Mouse (Mus musculus): ENCODE data around the gene Tsc2. TPM values are rescaled to one million over a fixed set of nuclear protein-coding genes. Genes with fewer than 3 reads are reported as not detected.

Gene Tsc2
- total and polyA plus RNA-seq, 2 experiments from 2014 or later: 61.7 to 106 TPM

DNA sequence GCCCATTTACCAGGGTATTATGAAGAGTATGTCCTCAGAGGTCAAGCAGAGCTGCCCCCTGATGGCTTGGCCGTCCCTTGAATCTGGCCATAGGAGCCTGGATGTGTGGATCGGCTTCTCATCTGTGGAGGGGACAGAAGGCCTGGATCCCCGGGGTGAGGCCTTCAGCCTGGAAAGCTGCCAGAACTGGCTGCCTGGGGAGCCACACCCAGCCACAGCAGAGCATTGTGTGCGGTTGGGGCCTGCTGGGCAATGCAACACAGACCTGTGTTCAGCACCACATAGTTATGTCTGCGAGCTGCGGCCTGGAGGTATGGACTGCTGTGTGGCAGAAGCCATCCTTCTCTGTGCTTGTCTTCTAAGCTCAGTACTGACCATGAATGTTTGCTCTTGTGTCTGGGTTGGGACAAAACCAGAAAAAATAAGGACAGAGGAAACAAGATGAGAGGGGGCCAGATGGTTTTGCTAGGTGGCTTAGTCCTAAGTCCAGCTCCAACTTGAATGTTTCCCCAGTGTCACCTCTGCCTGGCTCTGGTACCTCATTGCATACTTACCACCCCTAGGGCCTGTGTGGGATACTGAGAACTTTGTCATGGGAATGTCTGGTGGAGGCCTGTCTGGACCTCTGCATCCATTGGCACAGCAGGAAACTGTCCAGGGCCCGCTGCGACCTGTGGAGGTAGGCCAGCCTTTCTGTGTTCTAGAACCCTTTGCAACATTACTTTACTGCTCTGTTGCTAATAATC, 65.2 kb downstream of the Tsc2 start:
- ATAC-seq (ENCODE audit: low FRiP score) (no peak), DNase-seq (ENCODE audit: low spot score) (no peak)
- Histone ChIP-seq H3K27ac (ENCODE audit: low read depth, low read length) (no peak overlapping the region), H3K9me3 (ENCODE audit: low read length) (no peaks in the 10 kb centered on the region), H3K9ac (replicated peaks; ENCODE audit: low read length, poor library complexity, severe bottlenecking) (no peak overlapping the region), H3K4me3 (ENCODE audit: low read depth, low read length) (no peak overlapping the region), H3K4me2 (ENCODE audit: low read depth, low read length, poor library complexity, severe bottlenecking) (no peak overlapping the region), H3K4me1 (ENCODE audit: insufficient read depth, low read length) (no peaks in the 10 kb centered on the region), H3K27me3 (ENCODE audit: insufficient read depth, low read length) (no peaks in the 10 kb centered on the region), H3K36me3 (ENCODE audit: insufficient read depth, low read length) (peaks cover 68% of the 10 kb centered on the region)
- no peak for TF ChIP-seq CTCF (IDR thresholded peaks at IDR 0.05)
- 65% methylated on average over 8 of the region's 8 CpGs for WGBS

GRCm38 (mm10) chr17:24565792-24566191, 66.6 kb downstream of the Tsc2 start:
- whole genome bisulfite sequencing: 70% methylated on average over 3 of the region's 3 CpGs
- Histone ChIP-seq H3K27ac (ENCODE audit: low read depth, low read length) (no peak overlapping the region), H3K4me2 (ENCODE audit: low read depth, low read length, poor library complexity, severe bottlenecking) (no peak overlapping the region), H3K4me1 (ENCODE audit: insufficient read depth, low read length) (no peaks in the 10 kb centered on the region), H3K36me3 (ENCODE audit: insufficient read depth, low read length) (peaks cover 54% of the 10 kb centered on the region), H3K9ac (replicated peaks; ENCODE audit: low read length, poor library complexity, severe bottlenecking) (no peak overlapping the region), H3K4me3 (ENCODE audit: low read depth, low read length) (no peak overlapping the region), H3K27me3 (ENCODE audit: insufficient read depth, low read length) (no peaks in the 10 kb centered on the region), H3K9me3 (ENCODE audit: low read length) (no peaks in the 10 kb centered on the region)
- no peak for ATAC-seq (ENCODE audit: low FRiP score)
- TF ChIP-seq CTCF (IDR thresholded peaks at IDR 0.05): 0 out of 2 replicates have a peak, but pooled peaks have one; percentile 3
- no peak for DNase-seq (ENCODE audit: low spot score)

DNA sequence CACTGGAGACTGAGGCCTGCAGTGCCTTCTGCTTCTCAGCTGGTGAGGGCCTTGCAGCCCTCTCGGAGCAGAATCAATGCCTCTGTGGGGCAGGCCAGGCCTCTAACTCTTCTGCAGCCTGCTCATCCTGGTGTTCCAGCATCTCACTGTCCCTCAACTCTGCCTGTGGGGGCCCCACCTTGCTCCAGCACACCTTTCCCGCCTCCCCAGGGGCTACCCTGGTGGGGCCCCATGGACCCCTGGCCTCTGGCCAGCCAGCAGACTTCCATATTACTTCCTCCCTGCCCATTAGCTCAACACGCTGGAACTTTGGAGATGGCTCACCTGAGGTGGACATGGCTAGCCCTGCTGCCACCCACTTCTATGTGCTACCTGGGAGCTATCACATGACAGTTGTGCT, 67.3 kb downstream of the Tsc2 start:
- ATAC-seq (ENCODE audit: low FRiP score) (no peak), DNase-seq (ENCODE audit: low spot score) (no peak)
- peaks cover 48% of the 10 kb centered on the region for H3K36me3 ChIP-seq (ENCODE audit: insufficient read depth, low read length)
- 96% methylated on average over 3 of the region's 3 CpGs for WGBS
- TF ChIP-seq CTCF (IDR thresholded peaks at IDR 0.05): no peak
- H3K27ac ChIP-seq (ENCODE audit: low read depth, low read length): no peak overlapping the region
- no peak overlapping the region for H3K9ac ChIP-seq (replicated peaks; ENCODE audit: low read length, poor library complexity, severe bottlenecking)
- no peaks in the 10 kb centered on the region for H3K27me3 ChIP-seq (ENCODE audit: insufficient read depth, low read length)
- H3K4me2 ChIP-seq (ENCODE audit: low read depth, low read length, poor library complexity, severe bottlenecking): no peak overlapping the region
- no peaks in the 10 kb centered on the region for H3K4me1 ChIP-seq (ENCODE audit: insufficient read depth, low read length)
- H3K4me3 ChIP-seq (ENCODE audit: low read depth, low read length): no peak overlapping the region
- no peaks in the 10 kb centered on the region for H3K9me3 ChIP-seq (ENCODE audit: low read length)

GRCm38 (mm10) chr17:24564422-24564821, 68.0 kb downstream of the Tsc2 start:
- ATAC-seq (ENCODE audit: low FRiP score): no peak
- WGBS: 91% methylated on average over 4 of the region's 4 CpGs
- DNase-seq (ENCODE audit: low spot score): no peak

DNA sequence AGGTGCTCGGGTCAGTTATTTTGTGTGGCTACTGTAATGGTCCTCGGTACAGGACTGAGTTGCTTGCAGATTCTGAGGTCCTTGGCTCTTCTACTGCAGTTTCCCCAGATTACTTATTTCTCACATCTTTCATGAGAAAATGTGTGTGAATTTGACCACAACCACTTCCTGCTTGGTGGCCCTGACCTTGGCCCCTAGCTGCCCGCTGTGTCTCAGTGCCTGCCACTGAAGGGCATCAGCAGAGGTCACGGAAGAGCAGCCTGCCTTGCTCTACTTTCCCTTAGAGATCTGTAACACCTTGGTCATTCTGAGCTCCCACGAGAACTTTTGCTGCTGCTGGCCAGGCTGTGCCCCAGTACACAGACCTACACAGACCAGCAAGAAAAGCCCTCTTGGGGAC, 68.8 kb downstream of the Tsc2 start:
- H3K4me1 ChIP-seq (ENCODE audit: insufficient read depth, low read length): no peaks in the 10 kb centered on the region; the same call in 1 of the 2 replicates
- H3K27ac ChIP-seq (ENCODE audit: low read depth, low read length): no peak overlapping the region
- peaks cover 34% of the 10 kb centered on the region for H3K36me3 ChIP-seq (ENCODE audit: insufficient read depth, low read length)
- H3K4me2 ChIP-seq (ENCODE audit: low read depth, low read length, poor library complexity, severe bottlenecking): no peak overlapping the region
- no peak for TF ChIP-seq CTCF (IDR thresholded peaks at IDR 0.05)
- DNase-seq (ENCODE audit: low spot score) (no peak), ATAC-seq (ENCODE audit: low FRiP score) (no peak)
- H3K4me3 ChIP-seq (ENCODE audit: low read depth, low read length): no peak overlapping the region
- no peaks in the 10 kb centered on the region for H3K27me3 ChIP-seq (ENCODE audit: insufficient read depth, low read length)
- no peak overlapping the region for H3K9ac ChIP-seq (replicated peaks; ENCODE audit: low read length, poor library complexity, severe bottlenecking)
- H3K9me3 ChIP-seq (ENCODE audit: low read length): no peaks in the 10 kb centered on the region
- 93% methylated on average over 5 of the region's 5 CpGs for WGBS

More at GRCm38 (mm10) chr17:24564422-24564821, 68.0 kb downstream of the Tsc2 start:
- Histone ChIP-seq H3K27ac (ENCODE audit: low read depth, low read length) (no peak overlapping the region), H3K9ac (replicated peaks; ENCODE audit: low read length, poor library complexity, severe bottlenecking) (no peak overlapping the region), H3K36me3 (ENCODE audit: insufficient read depth, low read length) (peaks cover 42% of the 10 kb centered on the region), H3K9me3 (ENCODE audit: low read length) (no peaks in the 10 kb centered on the region), H3K4me2 (ENCODE audit: low read depth, low read length, poor library complexity, severe bottlenecking) (no peak overlapping the region), H3K4me1 (ENCODE audit: insufficient read depth, low read length) (no peaks in the 10 kb centered on the region), H3K4me3 (ENCODE audit: low read depth, low read length) (no peak overlapping the region), H3K27me3 (ENCODE audit: insufficient read depth, low read length) (no peaks in the 10 kb centered on the region)
- TF ChIP-seq CTCF (IDR thresholded peaks at IDR 0.05): no peak

DNA sequence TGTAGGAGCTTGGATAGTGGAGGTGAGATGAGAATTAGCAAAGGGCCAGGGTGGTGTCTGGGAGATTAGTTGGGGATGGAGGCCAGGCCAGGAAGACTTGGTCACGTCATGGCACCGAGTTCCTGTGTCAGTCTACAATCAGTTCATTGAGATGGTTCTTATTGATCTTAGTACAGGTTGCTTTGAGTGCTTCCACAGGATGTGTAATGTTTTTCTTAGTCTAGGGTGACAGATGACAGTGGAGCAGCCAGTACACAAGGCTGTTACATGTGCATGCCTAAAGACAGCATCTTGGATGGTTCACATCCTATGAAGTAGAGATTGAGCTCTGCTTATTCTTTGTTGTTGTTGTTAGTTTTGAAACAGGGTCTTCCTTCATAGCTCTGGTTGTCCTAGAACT, 70.8 kb downstream of the Tsc2 start:
- Histone ChIP-seq H3K9ac (replicated peaks; ENCODE audit: low read length, poor library complexity, severe bottlenecking) (no peak overlapping the region), H3K9me3 (ENCODE audit: low read length) (no peaks in the 10 kb centered on the region), H3K27ac (ENCODE audit: low read depth, low read length) (no peak overlapping the region), H3K36me3 (ENCODE audit: insufficient read depth, low read length) (peaks cover 20% of the 10 kb centered on the region), H3K4me2 (ENCODE audit: low read depth, low read length, poor library complexity, severe bottlenecking) (no peak overlapping the region), H3K4me1 (ENCODE audit: insufficient read depth, low read length) (peaks cover 8% of the 10 kb centered on the region; the same call in 1 of the 2 replicates), H3K4me3 (ENCODE audit: low read depth, low read length) (no peak overlapping the region), H3K27me3 (ENCODE audit: insufficient read depth, low read length) (no peaks in the 10 kb centered on the region)
- DNase-seq (ENCODE audit: low spot score) (no peak), ATAC-seq (ENCODE audit: low FRiP score) (no peak)
- WGBS: 93% methylated on average over 2 of the region's 2 CpGs
- TF ChIP-seq CTCF (IDR thresholded peaks at IDR 0.05): no peak
